Mouse (Mus musculus) adrenal gland, adult 2 months (tissue): Measurements from ENCODE around the gene Efcab3. TPM values are rescaled to one million over a fixed set of nuclear protein-coding genes. Genes with fewer than 3 reads are reported as not detected.
"Not testable (repeated sequence)": the region's sequence is repeated elsewhere in the genome, so short reads cannot be mapped to it uniquely, and the experiment has no call there.

Experiments
- DNase-seq: peaks from one replicate; pipeline ENCODE4 v3.0.0; 2021
- long read RNA-seq: library from polyadenylated mRNA; stranded (forward); transcript quantifications from one replicate; pipeline ENCODE4 v2.0.0, GENCODE M21; 2021
- polyA plus RNA-seq: library from polyadenylated mRNA; depleted of rRNA; stranded (reverse); fragments of >200 nt; gene quantifications from 2 replicates; pipeline ENCODE4 v1.2.3, GENCODE M21; 2012; rRNA removed
- total RNA-seq, 2 experiments: library from RNA; stranded (reverse); gene quantifications; 2 replicates each; pipeline ENCODE4 v1.2.3; 2021

The Efcab3 gene
- total RNA-seq, result 1 to 10 TPM in 1 of 2 experiments, not detected in 1; 1.2 TPM
- not detected in 2 replicates for polyA plus RNA-seq
- long read RNA-seq, result 0 reads

DNA sequence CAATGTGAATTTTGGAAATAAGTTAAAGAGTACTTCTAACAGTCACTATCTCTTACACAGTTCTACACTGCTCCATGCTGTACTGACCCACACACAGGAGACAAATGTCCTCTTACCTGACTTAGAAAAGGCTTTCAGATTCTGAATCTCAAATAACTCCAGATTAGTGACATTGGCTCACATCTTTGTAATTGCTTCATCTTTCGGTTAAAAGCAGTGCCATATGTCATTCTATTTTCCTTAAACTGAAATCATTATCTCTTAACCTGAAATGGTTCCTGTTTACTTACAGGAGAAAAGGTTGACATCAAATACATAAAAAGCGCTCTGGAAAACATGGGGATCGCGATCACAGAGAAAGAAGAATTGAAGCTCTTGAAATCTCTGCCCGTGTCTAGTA lies at the start of gene Efcab3:
TSS of gene Efcab3 (plus strand) at position 301 of the 400 bp plus-strand sequence.
- no peak for DNase-seq

DNA sequence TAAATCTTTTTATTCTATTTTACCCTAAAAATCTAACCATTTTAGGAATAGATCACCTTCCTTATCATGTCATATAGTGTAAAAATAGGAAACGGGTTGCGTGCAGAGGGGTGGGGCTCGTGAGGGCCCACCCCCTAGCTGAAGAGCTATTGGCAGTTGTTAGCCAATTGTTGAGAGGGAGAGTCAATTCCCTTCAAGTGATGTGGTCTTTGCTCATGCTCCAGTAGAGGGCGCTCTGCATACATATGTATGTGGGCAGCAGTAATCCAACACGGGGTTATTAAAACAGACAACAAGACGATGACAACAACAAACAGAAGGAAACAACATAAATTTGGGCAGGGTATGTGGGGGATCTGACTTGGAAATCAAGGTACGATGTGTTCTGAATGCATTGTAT lies 42.3 kb upstream of the Efcab3 start:
- DNase-seq, result no peak

DNA sequence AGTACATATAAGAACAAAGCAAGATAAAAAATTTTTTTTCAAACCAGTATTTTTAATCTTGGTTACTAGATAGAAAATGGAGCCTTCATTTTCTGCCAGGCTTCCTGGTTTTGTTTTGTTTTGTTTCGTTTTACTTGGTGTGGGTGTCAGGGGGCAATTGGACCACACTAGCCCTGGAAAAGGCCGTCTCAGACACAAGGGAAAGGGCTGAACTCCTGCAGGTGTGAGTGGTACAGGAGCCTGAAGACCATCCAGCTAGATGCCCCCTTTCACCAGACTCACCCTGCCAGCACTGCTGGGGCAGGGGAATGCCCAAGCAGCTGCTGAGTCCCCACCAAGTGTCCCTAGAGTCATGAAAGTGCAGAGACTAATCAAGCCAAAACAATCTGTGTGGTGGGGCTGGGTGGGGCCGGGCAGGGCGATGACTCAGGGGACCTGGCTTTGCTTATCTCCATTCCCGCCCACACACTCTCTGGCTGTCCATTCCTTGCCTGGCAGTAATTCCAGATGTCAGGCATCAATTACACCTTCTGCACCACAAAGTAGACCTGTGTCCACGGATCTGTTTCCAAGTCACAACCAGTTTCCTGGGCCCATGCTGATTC lies 34.5 kb upstream of the Efcab3 start:
- DNase-seq, result peak; percentile 27

DNA sequence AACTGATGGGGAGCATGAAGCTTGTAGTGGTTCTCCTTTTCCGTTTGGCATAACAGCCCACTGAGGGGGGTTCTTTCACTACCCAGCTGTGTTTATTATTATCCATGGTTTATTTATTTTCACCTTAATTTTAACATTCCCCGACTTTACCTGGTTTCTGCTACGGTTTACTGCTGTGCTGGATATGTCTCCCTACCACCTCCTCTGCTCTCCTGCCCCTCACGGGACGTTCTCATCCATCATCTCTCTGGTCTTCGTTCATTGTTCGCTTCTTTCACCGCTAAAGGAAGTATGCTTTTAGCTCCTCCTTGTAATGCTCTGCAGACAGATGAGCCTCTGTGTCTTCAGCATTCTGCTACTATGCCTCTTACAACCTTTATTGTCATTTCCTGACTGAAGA lies 33.9 kb upstream of the Efcab3 start:
- no peak for DNase-seq

DNA sequence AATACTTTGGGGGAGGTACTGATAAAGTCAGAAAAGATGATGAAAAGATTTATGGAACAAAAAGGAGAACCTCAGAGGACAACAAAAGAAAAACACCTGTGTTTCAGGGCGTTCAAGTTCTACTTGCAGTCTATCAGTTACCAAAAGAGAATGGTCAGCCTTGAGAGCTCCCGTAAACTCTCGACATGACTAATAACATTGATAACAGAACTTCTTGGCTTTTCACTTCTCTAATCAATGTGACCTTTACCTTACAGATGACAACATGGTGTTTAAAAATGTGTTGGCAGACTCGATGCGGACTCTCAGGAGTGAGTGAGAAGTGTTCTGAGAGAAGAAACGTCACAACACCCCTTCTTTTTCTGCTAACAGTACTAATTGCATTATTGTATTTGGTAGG lies 33.2 kb upstream of the Efcab3 start:
- no peak for DNase-seq

- DNase-seq, result no peak
These were observed 32.3 kb upstream of the Efcab3 start for GRCm38 (mm10) chr11:105031103-105031502.

DNA sequence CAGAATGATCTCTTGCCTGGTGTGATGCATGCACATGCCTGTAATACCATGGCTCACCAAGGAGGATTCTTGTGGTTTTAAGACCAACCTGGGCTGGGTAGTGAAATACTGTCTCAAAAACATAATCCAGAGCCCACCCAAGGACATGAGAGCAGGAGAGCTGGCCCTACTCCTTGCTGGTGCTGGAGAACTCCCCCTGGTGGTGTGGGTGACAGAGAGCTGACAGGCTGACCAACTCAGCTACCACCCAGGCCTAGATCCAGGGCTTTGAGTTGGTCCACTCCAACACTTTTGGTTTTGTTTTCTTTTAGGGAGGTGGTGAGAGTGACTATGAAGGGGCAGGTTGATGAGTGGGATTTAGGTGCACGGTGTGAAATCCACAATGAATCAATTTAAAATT lies 28.3 kb upstream of the Efcab3 start:
- no peak for DNase-seq

DNA sequence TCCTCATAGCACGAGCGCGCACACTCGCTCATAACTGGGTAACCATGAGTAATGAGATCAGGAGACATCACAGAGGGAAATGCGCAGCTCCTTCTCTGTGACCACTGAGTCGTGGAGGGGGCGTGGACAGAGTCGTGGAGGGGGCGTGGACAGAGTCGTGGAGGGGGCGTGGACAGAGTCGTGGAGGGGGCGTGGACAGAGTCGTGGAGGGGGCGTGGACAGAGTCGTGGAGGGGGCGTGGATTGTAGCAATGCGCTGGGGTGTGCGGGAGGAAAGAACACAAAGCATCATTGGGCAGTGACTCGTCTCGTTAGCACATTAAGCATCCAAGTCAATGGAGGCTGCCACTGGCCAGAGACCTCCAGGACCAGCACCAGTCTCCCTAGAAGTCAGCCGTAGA lies 49.1 kb downstream of the Efcab3 start:
- DNase-seq, result not testable (repeated sequence)

GRCm38 (mm10) chr11:105117814-105118213 lies 54.4 kb downstream of the Efcab3 start:
- DNase-seq, result no peak

- DNase-seq, result no peak
These were observed 57.2 kb downstream of the Efcab3 start for GRCm38 (mm10) chr11:105120551-105121061.

DNA sequence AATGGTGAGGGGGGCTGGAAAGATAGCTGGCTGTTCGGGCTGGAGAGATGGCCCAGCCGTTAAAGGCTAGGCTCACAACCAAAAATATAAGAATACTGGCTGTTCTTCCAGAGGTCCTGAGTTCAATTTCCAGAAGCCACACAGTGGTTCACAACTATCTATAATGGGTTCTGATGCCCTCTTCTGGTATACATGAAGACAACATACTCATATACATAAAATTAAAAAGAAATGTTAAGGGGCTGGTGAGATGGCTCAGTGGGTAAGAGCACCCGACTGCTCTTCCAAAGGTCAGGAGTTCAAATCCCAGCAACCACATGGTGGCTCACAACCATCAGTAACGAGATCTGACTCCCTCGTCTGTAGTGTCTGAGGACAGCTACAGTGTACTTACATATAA lies 58.4 kb downstream of the Efcab3 start:
- not testable (repeated sequence) for DNase-seq

- DNase-seq, result peak; percentile 52
These were observed 60.6 kb downstream of the Efcab3 start for GRCm38 (mm10) chr11:105123986-105124385.

DNA sequence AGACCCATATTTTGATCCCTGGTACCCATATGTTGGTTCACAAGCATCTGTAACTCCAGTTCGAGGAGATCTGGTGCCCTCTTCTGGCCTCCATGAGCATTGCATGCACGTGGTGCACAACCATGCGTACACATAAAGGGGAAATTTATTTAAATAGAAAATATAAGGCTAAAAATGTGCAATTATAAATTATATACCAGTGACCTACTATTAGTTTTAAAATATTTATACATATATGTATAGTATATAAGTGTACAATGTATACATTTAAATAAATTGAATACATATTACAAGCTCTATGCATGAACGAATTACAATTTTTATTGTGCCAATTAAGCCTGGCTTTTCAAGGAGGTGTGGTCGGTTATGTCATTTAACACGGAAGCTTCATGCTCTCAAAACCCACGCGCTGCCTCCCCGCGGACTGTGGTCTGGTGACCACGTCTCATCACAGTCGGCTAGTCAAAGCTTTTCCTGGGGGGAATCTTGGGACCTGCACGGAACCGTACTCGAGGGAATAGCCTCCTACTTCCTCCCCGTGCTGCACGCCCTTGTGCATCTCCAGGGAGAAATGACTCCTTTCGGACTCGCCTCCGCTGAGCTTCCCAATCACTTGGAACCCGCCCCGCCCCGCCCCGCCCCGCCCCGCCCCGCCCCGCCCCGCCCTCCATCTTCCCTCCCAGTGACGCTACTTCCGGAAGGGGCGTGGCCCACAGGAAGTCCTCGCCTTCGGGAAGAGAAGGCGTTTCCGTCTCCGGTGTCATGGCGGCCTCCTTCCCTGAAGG lies 62.5 kb downstream of the Efcab3 start, which contains the start of gene Mettl2:
TSS of gene Mettl2 (plus strand) at position 691 of the 785 bp plus-strand sequence.
- peak; percentile 85 for DNase-seq

- no peak for DNase-seq
These were observed 63.2 kb downstream of the Efcab3 start for GRCm38 (mm10) chr11:105126520-105127029.

DNA sequence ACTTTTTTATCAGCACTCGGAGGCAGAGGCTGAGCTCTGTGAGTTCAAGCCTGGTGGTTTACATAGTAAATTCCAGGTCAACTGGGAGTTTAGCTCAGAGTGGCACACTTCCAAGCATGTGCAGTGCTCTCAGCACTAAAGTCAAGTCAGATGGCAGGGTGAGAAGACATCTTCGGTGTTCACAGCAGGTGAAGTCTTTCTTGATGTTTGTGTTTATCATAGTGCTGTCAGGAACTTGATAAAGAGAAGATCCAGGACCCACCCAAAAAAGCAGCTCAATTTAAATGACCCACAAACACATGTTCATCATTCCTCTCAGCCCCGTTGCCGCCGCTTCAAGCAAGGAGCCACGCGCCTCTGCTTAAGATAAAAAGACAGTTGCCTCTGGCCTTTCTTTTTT lies 72.3 kb downstream of the Efcab3 start:
- no peak for DNase-seq

GRCm38 (mm10) chr11:105137255-105137654 lies 73.9 kb downstream of the Efcab3 start:
- not testable (repeated sequence) for DNase-seq

DNA sequence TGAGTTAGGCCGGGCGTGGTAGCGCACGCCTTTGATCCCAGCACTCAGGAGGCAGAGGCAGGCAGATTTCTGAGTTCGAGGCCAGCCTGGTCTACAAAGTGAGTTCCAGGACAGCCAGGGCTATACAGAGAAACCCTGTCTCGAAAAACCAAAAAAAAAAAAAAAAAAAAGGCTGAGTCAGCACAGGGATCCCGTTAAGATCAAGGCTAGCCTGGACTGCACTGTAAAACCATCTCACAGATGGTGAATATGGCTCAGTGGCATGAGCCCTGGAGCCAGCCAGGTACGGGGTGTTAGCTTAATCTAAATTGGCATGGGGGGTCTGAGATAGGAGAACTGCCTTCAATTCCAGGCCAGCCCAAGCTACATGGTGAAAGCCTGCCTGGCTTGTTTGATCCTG lies 77.1 kb downstream of the Efcab3 start:
- not testable (repeated sequence) for DNase-seq

DNA sequence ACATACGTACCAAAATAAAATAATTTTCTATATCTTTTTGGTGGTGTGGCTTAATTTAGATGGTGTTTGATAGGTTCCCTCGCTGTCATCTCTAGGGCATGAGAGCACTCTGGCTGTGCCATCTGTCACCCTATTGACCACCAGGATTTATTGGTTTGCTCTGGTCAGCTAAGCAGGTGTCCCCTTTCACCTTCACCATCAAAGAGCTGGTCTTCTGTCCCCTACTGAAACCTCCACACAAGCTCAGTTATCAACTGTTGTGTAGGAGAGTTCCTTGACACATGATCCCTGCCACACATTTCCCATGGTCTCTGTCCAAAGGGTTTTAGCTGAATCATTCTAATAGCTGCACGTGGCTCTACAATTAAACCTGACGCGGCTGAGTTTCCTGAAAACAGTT lies 77.7 kb downstream of the Efcab3 start:
- no peak for DNase-seq

- DNase-seq, result no peak
These were observed 80.2 kb downstream of the Efcab3 start for GRCm38 (mm10) chr11:105143564-105143963.

- no peak for DNase-seq
These were observed 80.7 kb downstream of the Efcab3 start for GRCm38 (mm10) chr11:105144084-105144483.

- DNase-seq, result no peak
These were observed 81.3 kb downstream of the Efcab3 start for GRCm38 (mm10) chr11:105144508-105145210.

- DNase-seq, result no peak
These were observed 81.8 kb downstream of the Efcab3 start for GRCm38 (mm10) chr11:105145211-105145610.
